Mouse (Mus musculus) thymus, adult 2 months (tissue): ENCODE measurements around the gene Mettl16.

ENCODE experiments used
- CTCF ChIP-seq: fragments of 200-500 bp; IDR thresholded peaks from 2 replicates; pipeline ENCODE4 v1.5.1; 2012; ENCODE audit warnings: mild to moderate bottlenecking, control low read depth, low read length, moderate library complexity, borderline replicate concordance; ENCODE audit not compliant: control insufficient read depth, poor library complexity, insufficient read depth; ENCODE audit errors: extremely low read depth
- POLR2A ChIP-seq: fragments of 200-500 bp; IDR thresholded peaks from 2 replicates; pipeline ENCODE4 v1.6.1; 2012; ENCODE audit warnings: mild to moderate bottlenecking, low read length, control low read depth, moderate library complexity; ENCODE audit not compliant: control insufficient read depth, poor library complexity, insufficient read depth; ENCODE audit errors: extremely low read depth

DNA sequence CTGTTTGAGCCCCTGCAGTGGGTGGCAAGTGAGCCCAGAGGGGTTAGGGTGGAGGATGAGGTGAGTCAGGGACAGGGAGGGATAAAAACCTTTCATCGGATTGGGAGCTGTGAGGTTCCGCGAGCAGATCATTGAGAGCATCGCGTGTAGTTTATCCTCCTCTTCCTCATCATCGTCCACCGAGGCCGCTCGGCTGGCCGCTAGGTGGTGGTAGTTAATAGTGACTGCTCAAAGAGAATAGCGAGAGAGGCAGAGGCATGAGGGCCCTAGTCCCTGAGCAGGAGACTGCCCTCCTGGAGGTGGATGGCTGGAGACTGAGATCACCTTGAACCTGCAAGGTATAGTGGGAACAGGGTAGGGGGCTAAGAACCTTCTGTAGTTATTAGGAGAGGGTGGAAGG lies 92.8 kb downstream of the Mettl16 start:
- TF ChIP-seq POLR2A (no peak), CTCF (no peak)
